Mouse (Mus musculus) liver, embryonic 11.5 days (tissue): ENCODE measurements around the gene Mrpl34. TPM values are rescaled to one million over a fixed set of nuclear protein-coding genes. Genes with fewer than 3 reads are reported as not detected.
"Not testable (repeated sequence)": the region's sequence is repeated elsewhere in the genome, so short reads cannot be mapped to it uniquely, and the experiment has no call there.

ENCODE experiments used
- ATAC-seq: fragments of 200-750 bp; cut with Nextera tagmentation; replicated peaks from 2 replicates; pipeline ENCODE4 v1.8.0; 2017; ENCODE audit warnings: moderate number of reproducible peaks, mild to moderate bottlenecking, moderate TSS enrichment, moderate library complexity; ENCODE audit not compliant: low FRiP score
- DNase-seq: peaks from one replicate; pipeline ENCODE4 v3.0.0-alpha.2; 2017; ENCODE audit warnings: low spot score
- H3K27ac ChIP-seq: fragments of 300-500 bp; sonication (generic); 2 replicates; pipeline ENCODE4 v1.5.1; 2014; ENCODE audit warnings: mild to moderate bottlenecking, low read depth, low read length, control low read depth
- H3K27me3 ChIP-seq: fragments of 300-500 bp; sonication (generic); replicated peaks from 2 replicates; pipeline ENCODE4 v1.6.1; 2014; ENCODE audit warnings: low read length, mixed read lengths; ENCODE audit not compliant: control insufficient read depth, insufficient read depth
- H3K36me3 ChIP-seq: fragments of 300-500 bp; sonication (generic); 2 replicates; pipeline ENCODE4 v1.6.1; 2014; ENCODE audit warnings: mild to moderate bottlenecking, low read length, moderate library complexity, mixed read lengths; ENCODE audit not compliant: control insufficient read depth, insufficient read depth
- H3K4me1 ChIP-seq: fragments of 300-500 bp; sonication (generic); replicated peaks from 2 replicates; pipeline ENCODE4 v1.6.1; 2014; ENCODE audit warnings: low read length, mixed read lengths; ENCODE audit not compliant: control insufficient read depth, insufficient read depth
- H3K4me2 ChIP-seq: fragments of 300-500 bp; sonication (generic); 2 replicates; pipeline ENCODE4 v1.6.1; 2014; ENCODE audit warnings: mild to moderate bottlenecking, control low read depth, moderate library complexity
- H3K4me3 ChIP-seq: fragments of 300-500 bp; sonication (generic); 2 replicates; pipeline ENCODE4 v1.5.1; 2014; ENCODE audit warnings: low read depth, low read length, control low read depth
- H3K9ac ChIP-seq: fragments of 300-500 bp; sonication (generic); 2 replicates; pipeline ENCODE4 v1.6.1; 2014; ENCODE audit warnings: low read depth, low read length, control low read depth
- H3K9me3 ChIP-seq: fragments of 300-500 bp; sonication (generic); 2 replicates; pipeline ENCODE4 v1.6.1; 2016; ENCODE audit warnings: low read length, inconsistent platforms, mixed read lengths; ENCODE audit not compliant: control insufficient read depth
- WGBS: fragments of 180-500 bp; shearing (Covaris S2); extraction: QIAGEN DNeasy Blood & Tissue Kit; methylation state at CpG from one replicate; pipeline ENCODE4 v1.1.7; 2014; 5-methylcytosine and 5-hydroxymethylcytosine counted together
- polyA plus RNA-seq: library from polyadenylated mRNA; unstranded; fragments of >200 nt; fragmentation: Nextera tagmentation; extraction: Ambion mirVana; gene quantifications from 2 replicates; pipeline ENCODE4 v1.2.1, GENCODE M21; 2014

Mrpl34 gene
- polyA plus RNA-seq, result 215 and 229 TPM in 2 replicates

DNA sequence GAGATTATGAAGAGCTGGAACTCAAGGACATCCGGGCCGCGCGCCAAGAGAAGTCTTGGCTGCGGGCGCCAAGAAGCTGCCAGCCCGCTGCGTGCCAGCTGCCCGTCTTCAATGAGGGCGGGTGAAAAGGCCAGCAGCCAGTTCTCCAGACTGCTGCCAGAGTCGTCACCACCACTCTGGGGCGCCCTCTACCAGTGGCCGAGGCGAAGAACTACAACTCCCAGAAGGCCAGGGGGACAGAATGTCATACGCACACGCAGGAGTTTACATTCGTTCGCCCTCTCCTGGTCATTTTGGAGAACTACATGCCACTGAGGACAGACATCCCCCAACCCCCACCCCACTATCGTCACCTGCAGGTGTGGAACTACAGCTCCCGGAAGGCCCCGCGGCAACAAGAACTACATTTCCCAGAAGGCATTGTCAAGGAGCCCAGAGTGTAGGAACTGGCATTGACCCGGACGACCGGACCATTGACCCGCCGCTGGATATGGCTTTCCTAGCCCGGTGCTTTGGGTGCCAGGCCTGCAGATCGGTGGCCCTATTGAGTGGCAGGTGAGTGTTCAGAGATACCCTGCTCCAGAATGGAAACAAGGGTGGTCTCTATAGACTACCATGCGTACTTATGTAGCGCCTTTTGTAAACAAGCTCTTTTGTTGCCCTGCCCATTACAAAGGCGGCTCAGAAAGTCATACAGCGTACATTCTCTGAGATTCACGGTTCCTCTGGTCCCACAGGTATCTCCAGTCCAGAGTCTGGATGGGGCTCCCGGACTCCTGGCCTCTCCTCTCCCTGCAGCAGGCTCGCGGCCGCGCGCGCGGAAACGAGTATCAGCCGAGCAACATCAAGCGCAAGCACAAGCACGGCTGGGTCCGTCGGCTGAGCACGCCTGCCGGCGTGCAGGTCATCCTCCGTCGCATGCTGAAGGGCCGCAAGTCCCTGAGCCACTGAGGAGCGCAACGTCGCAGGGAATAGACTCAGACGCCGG is at the start of gene Mrpl34:
Gene Mrpl34, plus strand, starts transcription at position 447 of the 988 bp plus-strand sequence.
- no peaks in the 10 kb centered on the region for H3K9me3 ChIP-seq
- H3K27me3 ChIP-seq, result peaks cover 3% of the 10 kb centered on the region; the same call in 1 of the 2 replicates
- peaks cover 2% of the 10 kb centered on the region; the same call in 1 of the 2 replicates for H3K36me3 ChIP-seq
- peak; percentile 96 for DNase-seq
- peak within 1 kb of the TSS; percentile 69 for H3K4me3 ChIP-seq
- peak within 1 kb of the TSS; percentile 75 for H3K27ac ChIP-seq
- peaks cover 23% of the 10 kb centered on the region for H3K4me1 ChIP-seq
- peak within 1 kb of the TSS; percentile 90 for H3K4me2 ChIP-seq
- H3K9ac ChIP-seq, result peak within 1 kb of the TSS; percentile 83
- peak; percentile 80 for ATAC-seq
- WGBS, result under 1% methylated on average over 59 of the region's 59 CpGs

DNA sequence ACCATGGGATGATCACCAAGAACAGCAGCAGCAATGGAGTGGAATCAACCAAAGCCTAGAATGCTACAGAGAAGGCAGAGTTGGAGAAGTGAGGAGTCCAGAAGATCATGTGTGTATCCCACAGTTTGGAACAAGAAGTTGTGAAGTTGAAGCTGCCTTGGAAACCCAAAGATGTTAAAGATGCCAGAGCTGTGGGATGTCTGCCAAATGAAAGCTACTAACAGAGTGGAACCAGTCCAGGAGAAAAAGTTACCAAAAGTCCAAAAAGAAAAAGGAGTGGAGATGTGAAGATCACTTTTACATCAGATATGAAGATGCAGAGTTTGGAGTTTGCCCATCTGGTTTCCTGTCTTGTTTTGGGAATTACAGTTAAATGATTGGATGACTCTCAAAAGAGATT is 42.6 kb upstream of the Mrpl34 start:
- H3K9ac ChIP-seq, result no peak overlapping the region

DNA sequence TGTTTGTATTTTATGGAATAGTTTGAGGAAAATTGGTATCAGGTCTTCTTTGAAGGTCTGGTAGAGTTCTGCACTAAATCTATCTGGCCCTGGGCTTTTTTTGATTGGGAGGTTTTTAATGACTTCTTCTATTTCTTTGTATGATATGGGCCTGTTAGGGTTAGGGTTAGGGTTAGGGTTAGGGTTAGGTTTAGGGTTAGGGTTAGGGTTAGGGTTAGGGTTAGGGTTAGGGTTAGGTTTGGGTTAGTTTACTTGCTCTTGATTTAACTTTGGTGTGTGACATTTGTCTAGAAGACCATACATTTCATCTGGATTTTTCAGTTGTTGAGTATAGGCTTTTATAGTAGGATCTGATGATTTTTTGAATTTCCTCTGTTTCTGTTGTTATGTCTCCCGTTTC is 31.8 kb upstream of the Mrpl34 start:
- not testable (repeated sequence) for H3K36me3 ChIP-seq, H3K4me2 ChIP-seq, H3K27ac ChIP-seq, H3K9ac ChIP-seq, DNase-seq, H3K4me1 ChIP-seq, H3K27me3 ChIP-seq, H3K4me3 ChIP-seq, H3K9me3 ChIP-seq, ATAC-seq
- 84% methylated on average over 1 of the region's 1 CpGs for WGBS

More for the DNA sequence above, 42.6 kb upstream of the Mrpl34 start:
- Histone ChIP-seq H3K27ac (no peak overlapping the region), H3K27me3 (no peaks in the 10 kb centered on the region), H3K9me3 (no peaks in the 10 kb centered on the region), H3K36me3 (no peaks in the 10 kb centered on the region), H3K4me3 (no peak overlapping the region), H3K4me1 (no peaks in the 10 kb centered on the region), H3K4me2 (no peak overlapping the region)
- no peak for DNase-seq
- ATAC-seq, result no peak

DNA sequence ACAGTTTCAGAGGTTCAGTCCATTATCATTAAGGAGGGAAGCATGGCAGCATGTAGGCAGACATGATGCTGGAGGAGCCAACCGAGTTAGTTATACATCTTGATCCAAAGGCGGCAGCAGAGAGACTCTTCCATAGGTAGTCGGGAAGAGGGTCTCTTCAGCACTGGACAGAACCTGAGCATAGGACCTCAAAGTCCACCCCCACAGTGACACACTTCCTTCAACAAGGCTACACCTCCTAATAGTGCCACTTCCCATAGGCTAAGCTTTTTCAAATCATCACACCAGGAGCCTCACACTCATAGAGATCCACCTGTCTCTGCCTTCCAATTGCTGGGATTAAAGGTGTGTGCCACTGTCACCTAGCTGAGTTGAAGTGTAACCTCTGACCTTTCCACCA is 27.7 kb upstream of the Mrpl34 start:
- no peak overlapping the region for H3K27ac ChIP-seq
- DNase-seq, result no peak
- H3K27me3 ChIP-seq, result no peaks in the 10 kb centered on the region
- H3K4me2 ChIP-seq, result no peak overlapping the region
- no peaks in the 10 kb centered on the region for H3K36me3 ChIP-seq
- no peak overlapping the region for H3K4me3 ChIP-seq
- no peaks in the 10 kb centered on the region for H3K9me3 ChIP-seq
- H3K4me1 ChIP-seq, result no peaks in the 10 kb centered on the region
- 29% methylated on average over 3 of the region's 3 CpGs for whole genome bisulfite sequencing
- no peak overlapping the region for H3K9ac ChIP-seq
- ATAC-seq, result no peak

DNA sequence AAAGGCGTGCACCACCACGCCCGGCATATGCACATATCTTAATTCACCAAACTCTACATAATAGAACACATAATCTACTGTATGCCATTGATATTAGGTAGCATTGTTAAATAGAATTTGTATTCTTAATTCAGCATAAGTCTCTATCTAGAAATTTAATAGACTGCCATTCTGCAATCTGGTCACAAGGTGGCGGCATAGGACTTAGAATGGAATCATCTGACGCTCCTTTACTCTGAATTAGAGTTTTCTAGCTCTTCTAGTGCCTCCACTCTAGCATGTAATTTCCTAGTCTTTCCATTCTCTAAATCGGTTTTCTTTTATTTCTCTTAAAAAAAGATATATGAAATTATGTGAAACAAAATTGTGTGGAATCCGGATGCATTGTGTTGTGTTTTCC is 23.4 kb upstream of the Mrpl34 start:
- Histone ChIP-seq H3K4me3 (no peak overlapping the region), H3K4me1 (no peaks in the 10 kb centered on the region), H3K27ac (no peak overlapping the region), H3K36me3 (no peaks in the 10 kb centered on the region), H3K9me3 (no peaks in the 10 kb centered on the region), H3K27me3 (0 out of 2 replicates have a peak, but pooled peaks cover 3% of the 10 kb centered on the region), H3K9ac (no peak overlapping the region), H3K4me2 (no peak overlapping the region)
- ATAC-seq (no peak), DNase-seq (no peak)
- WGBS, result 1% methylated on average over 7 of the region's 7 CpGs

DNA sequence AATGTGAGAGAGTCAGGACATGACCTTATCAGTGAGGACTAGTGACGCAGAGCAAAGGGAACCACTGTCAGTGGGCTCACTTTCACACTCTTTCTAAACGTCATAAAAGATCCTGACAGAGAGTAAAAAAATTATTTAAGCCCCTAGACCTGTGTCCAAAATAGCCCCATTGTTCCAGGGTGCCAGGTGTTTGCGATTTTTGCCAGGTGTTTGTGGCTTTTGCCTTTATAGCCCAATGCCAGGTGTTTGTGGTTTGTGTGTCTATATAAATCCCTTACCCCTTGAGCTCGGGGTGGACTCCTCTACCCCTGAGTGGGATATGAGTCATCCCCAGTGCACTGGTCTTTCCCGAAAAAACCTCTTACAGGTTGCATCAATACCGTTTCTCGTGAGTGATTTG is 19.7 kb upstream of the Mrpl34 start:
- no peaks in the 10 kb centered on the region for H3K4me1 ChIP-seq
- no peak overlapping the region for H3K9ac ChIP-seq
- H3K36me3 ChIP-seq, result no peaks in the 10 kb centered on the region
- no peaks in the 10 kb centered on the region for H3K9me3 ChIP-seq
- no peak for ATAC-seq
- DNase-seq, result no peak
- H3K27me3 ChIP-seq, result 0 out of 2 replicates have a peak, but pooled peaks cover 3% of the 10 kb centered on the region
- no peak overlapping the region for H3K4me2 ChIP-seq
- 70% methylated on average over 7 of the region's 7 CpGs for WGBS
- H3K4me3 ChIP-seq, result no peak overlapping the region
- no peak overlapping the region for H3K27ac ChIP-seq

DNA sequence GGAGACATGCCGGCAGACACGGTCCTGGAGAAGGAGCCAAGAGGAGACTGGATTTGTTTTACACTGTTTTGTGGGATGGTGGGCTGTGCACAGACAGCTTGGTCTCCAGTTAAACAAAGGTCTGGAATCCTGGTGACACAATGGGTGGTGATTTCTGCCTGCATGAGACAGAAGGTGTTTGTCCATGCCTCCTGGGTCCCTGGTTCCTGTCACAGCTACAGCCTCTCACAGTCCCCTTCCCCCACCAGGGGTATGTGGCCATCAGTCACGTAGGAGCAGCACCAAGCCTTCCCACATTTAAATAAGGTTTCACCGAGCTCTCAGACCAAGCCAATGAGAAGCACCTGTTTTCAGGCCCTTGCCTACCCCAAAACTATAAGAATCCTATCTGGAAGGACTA is 13.4 kb upstream of the Mrpl34 start:
- 70% methylated on average over 4 of the region's 4 CpGs for WGBS
- ATAC-seq, result no peak
- Histone ChIP-seq H3K4me3 (no peak overlapping the region), H3K4me2 (no peak overlapping the region), H3K27ac (no peak overlapping the region), H3K36me3 (no peaks in the 10 kb centered on the region), H3K27me3 (peaks cover 6% of the 10 kb centered on the region; the same call in 1 of the 2 replicates), H3K9me3 (no peaks in the 10 kb centered on the region), H3K9ac (no peak overlapping the region), H3K4me1 (no peaks in the 10 kb centered on the region)
- no peak for DNase-seq

DNA sequence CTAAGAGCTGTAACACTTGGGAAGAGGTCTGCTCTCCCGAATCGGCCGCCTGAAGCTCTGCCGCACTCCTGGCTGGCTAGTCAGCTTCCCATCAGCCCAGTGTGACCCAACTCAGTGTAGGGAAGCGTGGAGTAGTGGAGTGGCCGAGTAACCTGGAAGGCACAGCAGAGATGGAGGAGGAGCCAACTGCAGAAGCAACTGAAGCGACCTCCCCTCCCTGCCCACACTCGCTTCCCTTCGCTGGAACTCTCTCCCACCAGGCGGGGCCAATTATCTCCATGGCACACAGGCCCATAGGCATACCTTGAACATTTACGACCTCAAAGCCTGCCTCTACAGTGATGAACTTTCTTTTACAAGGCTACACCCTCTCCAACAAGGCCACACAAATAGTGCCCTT is 13.0 kb upstream of the Mrpl34 start:
- DNase-seq, result peak; percentile 26
- H3K9me3 ChIP-seq, result no peaks in the 10 kb centered on the region
- WGBS, result 50% methylated on average over 11 of the region's 11 CpGs

More for the DNA sequence above, 13.0 kb upstream of the Mrpl34 start:
- H3K27me3 ChIP-seq, result peaks cover 9% of the 10 kb centered on the region; the same call in 1 of the 2 replicates
- no peak for ATAC-seq
- no peak overlapping the region for H3K27ac ChIP-seq
- no peak overlapping the region for H3K4me2 ChIP-seq
- H3K4me3 ChIP-seq, result no peak overlapping the region
- peaks cover under 1% of the 10 kb centered on the region; the same call in 1 of the 2 replicates for H3K4me1 ChIP-seq
- H3K36me3 ChIP-seq, result no peaks in the 10 kb centered on the region
- no peak overlapping the region for H3K9ac ChIP-seq
